Mouse (Mus musculus) limb, embryonic 14.5 days (tissue): ENCODE data around the gene Psmb2. TPM values are rescaled to one million over a fixed set of nuclear protein-coding genes. Genes with fewer than 3 reads are reported as not detected.
A peak's percentile ranks its signal among the peaks of the same experiment; 100 is the strongest.

ENCODE experiments used
- ATAC-seq: fragments of 200-750 bp; cut with Nextera tagmentation; 2 replicates; pipeline ENCODE4 v1.8.0; 2017; ENCODE audit warnings: low read depth, moderate number of reproducible peaks, moderate TSS enrichment; ENCODE audit not compliant: low FRiP score
- DNase-seq: peaks from one replicate; pipeline ENCODE4 v3.0.0-alpha.2; 2015; ENCODE audit warnings: low spot score
- H3K27ac ChIP-seq: fragments of 300-500 bp; sonication (generic); replicated peaks from 2 replicates; pipeline ENCODE4 v1.5.1; 2014; ENCODE audit warnings: low read depth, mild to moderate bottlenecking, low read length, moderate library complexity, mixed read lengths
- H3K27me3 ChIP-seq: fragments of 300-500 bp; sonication (generic); 2 replicates; pipeline ENCODE4 v1.6.1; 2014; ENCODE audit warnings: low read length, mixed read lengths; ENCODE audit not compliant: control insufficient read depth, insufficient read depth
- H3K36me3 ChIP-seq: fragments of 300-500 bp; sonication (generic); 2 replicates; pipeline ENCODE4 v1.6.1; 2014; ENCODE audit warnings: mild to moderate bottlenecking, low read length, moderate library complexity, mixed read lengths; ENCODE audit not compliant: control insufficient read depth, insufficient read depth
- H3K4me1 ChIP-seq: fragments of 300-500 bp; sonication (generic); 2 replicates; pipeline ENCODE4 v1.6.1; 2014; ENCODE audit warnings: antibody characterized with exemption, low read length, mixed read lengths; ENCODE audit not compliant: control insufficient read depth, insufficient read depth
- H3K4me2 ChIP-seq: fragments of 300-500 bp; sonication (generic); replicated peaks from 2 replicates; pipeline ENCODE4 v1.6.1; 2014; ENCODE audit warnings: low read depth, mild to moderate bottlenecking, low read length, moderate library complexity; ENCODE audit not compliant: severe bottlenecking
- H3K4me3 ChIP-seq: fragments of 300-500 bp; sonication (generic); replicated peaks from 2 replicates; pipeline ENCODE4 v1.5.1; 2014; ENCODE audit warnings: low read length
- H3K9ac ChIP-seq: fragments of 300-500 bp; sonication (generic); 2 replicates; pipeline ENCODE4 v1.6.1; 2014; ENCODE audit warnings: mild to moderate bottlenecking, low read depth, low read length, moderate library complexity; ENCODE audit not compliant: severe bottlenecking
- H3K9me3 ChIP-seq: fragments of 300-500 bp; sonication (generic); 2 replicates; pipeline ENCODE4 v1.6.1; 2016; ENCODE audit warnings: low read length; ENCODE audit not compliant: control insufficient read depth
- POLR2A ChIP-seq: fragments of 200-500 bp; IDR thresholded peaks from 2 replicates; pipeline ENCODE4 v1.8.0; 2012; ENCODE audit warnings: inconsistent platforms, mild to moderate bottlenecking, moderate library complexity, borderline replicate concordance; ENCODE audit not compliant: insufficient read depth, insufficient read length; ENCODE audit errors: extremely low read depth
- WGBS: fragments of 180-500 bp; shearing (Covaris S2); extraction: QIAGEN DNeasy Blood & Tissue Kit; methylation state at CpG from one replicate; pipeline ENCODE4 v1.1.7; 2014; 5-methylcytosine and 5-hydroxymethylcytosine counted together
- polyA plus RNA-seq, 2 experiments: library from polyadenylated mRNA; depleted of rRNA in 1 of 2; stranded (reverse) in 1 of 2; unstranded in 1 of 2; fragments of >200 nt; fragmentation: Nextera tagmentation in 1 of 2; extraction: Ambion mirVana in 1 of 2; gene quantifications; 2 replicates each; pipeline versions ENCODE4 v1.2.1 to v1.2.3; 2012 to 2014

The Psmb2 gene
- polyA plus RNA-seq, 2 experiments, result 235 to 500 TPM

GRCm38 (mm10) chr4:126744831-126745230 lies 67.4 kb downstream of the Psmb2 start:
- Histone ChIP-seq H3K27ac (no peak overlapping the region), H3K4me3 (no peak overlapping the region), H3K9me3 (no peaks in the 10 kb centered on the region), H3K4me1 (peaks cover 4% of the 10 kb centered on the region; the same call in 1 of the 2 replicates), H3K4me2 (no peak overlapping the region), H3K9ac (no peak overlapping the region), H3K27me3 (no peaks in the 10 kb centered on the region), H3K36me3 (peaks cover 56% of the 10 kb centered on the region)
- DNase-seq (no peak), ATAC-seq (no peak)
- TF ChIP-seq POLR2A, result no peak
- 90% methylated on average over 14 of the region's 14 CpGs for WGBS

DNA sequence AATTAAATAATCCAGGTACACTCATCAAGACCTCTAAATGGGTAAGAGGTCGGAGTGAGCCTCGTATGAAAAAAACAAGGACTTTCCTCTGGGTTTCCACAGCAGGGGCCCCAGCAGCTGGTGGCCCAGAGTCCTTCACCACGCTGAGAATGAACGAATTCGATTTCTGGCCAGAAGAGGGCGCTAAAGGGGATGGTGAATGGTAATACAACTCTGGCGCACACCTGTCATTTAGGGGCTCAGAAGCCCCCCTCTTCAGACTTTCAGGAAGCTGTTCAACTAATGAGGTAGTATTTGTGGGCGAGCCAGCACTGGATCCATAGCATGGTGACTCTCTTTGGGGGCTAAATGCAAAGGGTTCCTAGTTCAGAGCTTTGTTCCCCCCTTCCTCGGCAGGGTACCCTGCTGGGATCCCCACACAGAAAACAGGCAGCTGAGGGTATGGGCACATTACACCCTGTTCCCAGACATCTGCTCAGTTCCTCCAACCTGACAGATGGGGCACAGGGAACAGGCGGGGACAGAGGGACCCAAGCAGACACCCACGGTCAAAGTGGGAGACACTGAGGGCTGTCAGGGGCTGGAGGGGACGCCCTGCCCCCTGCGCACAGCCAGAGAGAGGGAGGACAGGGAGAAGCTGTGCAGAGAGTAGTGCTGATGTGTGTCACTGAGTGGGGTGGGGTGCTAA lies 68.2 kb downstream of the Psmb2 start:
- ATAC-seq (peak; percentile 27; the same call in 1 of the 2 replicates), DNase-seq (peak; percentile 54)
- TF ChIP-seq POLR2A, result no peak
- WGBS, result 47% methylated on average over 13 of the region's 13 CpGs
- H3K4me3 ChIP-seq, result no peak overlapping the region
- H3K4me1 ChIP-seq, result peaks cover 4% of the 10 kb centered on the region; the same call in 1 of the 2 replicates
- H3K9me3 ChIP-seq, result no peaks in the 10 kb centered on the region
- H3K36me3 ChIP-seq, result peaks cover 60% of the 10 kb centered on the region
- no peak overlapping the region for H3K9ac ChIP-seq
- no peak overlapping the region for H3K27ac ChIP-seq
- no peaks in the 10 kb centered on the region for H3K27me3 ChIP-seq
- no peak overlapping the region for H3K4me2 ChIP-seq

GRCm38 (mm10) chr4:126746194-126746840 lies 68.9 kb downstream of the Psmb2 start:
- Histone ChIP-seq H3K9me3 (no peaks in the 10 kb centered on the region), H3K27me3 (no peaks in the 10 kb centered on the region), H3K4me1 (peaks cover 8% of the 10 kb centered on the region; the same call in 1 of the 2 replicates), H3K4me3 (no peak overlapping the region), H3K9ac (no peak overlapping the region), H3K4me2 (no peak overlapping the region), H3K27ac (no peak overlapping the region), H3K36me3 (peaks cover 60% of the 10 kb centered on the region)
- DNase-seq, result no peak
- no peak for TF ChIP-seq POLR2A
- 77% methylated on average over 10 of the region's 10 CpGs for WGBS
- no peak for ATAC-seq

DNA sequence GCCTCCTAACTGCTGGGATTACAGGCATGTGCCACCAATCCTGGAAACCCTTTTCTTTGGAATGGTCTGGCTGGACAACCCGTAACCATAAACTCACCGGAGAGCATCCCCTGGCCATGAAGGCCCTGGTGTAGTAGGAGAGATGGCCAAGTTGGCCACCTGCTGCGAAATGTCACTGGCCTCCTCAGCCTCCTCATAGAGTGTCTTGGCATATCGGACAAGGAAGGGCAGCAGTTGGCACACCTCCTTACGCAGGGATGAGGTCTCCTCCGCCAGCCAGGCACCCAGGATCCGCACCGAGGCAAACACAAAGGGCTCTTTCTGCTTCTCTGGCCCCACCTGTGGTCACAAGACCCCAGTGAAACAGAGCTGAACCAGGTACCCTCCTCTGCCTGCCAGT lies 71.0 kb downstream of the Psmb2 start:
- Histone ChIP-seq H3K4me1 (peaks cover 20% of the 10 kb centered on the region), H3K9ac (peak overlapping the region; percentile 25; the same call in 1 of the 2 replicates), H3K36me3 (peaks cover 60% of the 10 kb centered on the region), H3K27me3 (no peaks in the 10 kb centered on the region), H3K4me3 (no peak overlapping the region), H3K27ac (no peak overlapping the region), H3K9me3 (no peaks in the 10 kb centered on the region), H3K4me2 (no peak overlapping the region)
- ATAC-seq, result no peak
- DNase-seq, result no peak
- WGBS, result 92% methylated on average over 8 of the region's 8 CpGs
- TF ChIP-seq POLR2A, result no peak

GRCm38 (mm10) chr4:126749553-126749952 lies 72.1 kb downstream of the Psmb2 start:
- no peak for TF ChIP-seq POLR2A
- no peaks in the 10 kb centered on the region for H3K9me3 ChIP-seq
- ATAC-seq, result no peak
- H3K4me1 ChIP-seq, result peaks cover 20% of the 10 kb centered on the region
- H3K4me2 ChIP-seq, result no peak overlapping the region
- H3K9ac ChIP-seq, result no peak overlapping the region
- 0 out of 2 replicates have a peak overlapping the region, but pooled peaks have one; percentile 26 for H3K27ac ChIP-seq
- no peak overlapping the region for H3K4me3 ChIP-seq
- WGBS, result 85% methylated on average over 11 of the region's 11 CpGs
- peaks cover 51% of the 10 kb centered on the region for H3K36me3 ChIP-seq
- H3K27me3 ChIP-seq, result no peaks in the 10 kb centered on the region
- no peak for DNase-seq
